Mouse (Mus musculus) cerebellum, adult 2 months (tissue): ENCODE measurements around the gene Zp1.

ENCODE experiments used
- CTCF ChIP-seq: fragments of 200-500 bp; IDR thresholded peaks from 2 replicates; pipeline ENCODE4 v1.5.1; 2011; ENCODE audit warnings: low read depth, mild to moderate bottlenecking, control low read depth, low read length, moderate library complexity, borderline replicate concordance; ENCODE audit not compliant: insufficient read depth
- POLR2A ChIP-seq: fragments of 200-500 bp; IDR thresholded peaks from 2 replicates; pipeline ENCODE4 v1.6.1; 2011; ENCODE audit warnings: low read length, control low read depth, borderline replicate concordance; ENCODE audit not compliant: insufficient read depth

- TF ChIP-seq CTCF, result no peak
- TF ChIP-seq POLR2A, result no peak
Observed at GRCm38 (mm10) chr19:10937110-10937563, 16.7 kb upstream of the Zp1 start, which contains the start of gene Ptgdr2.
